Mouse (Mus musculus): ENCODE measurements around the gene Sult4a1.

The Sult4a1 gene

GRCm38 (mm10) chr15:84105105-84105923 lies at the start of gene Sult4a1:
Gene Sult4a1 (minus strand): TSS chr15:84105754.
- DNase-seq (ENCODE audit: inconsistent age in 2 of 2, low spot score in 1 of 2): peak; percentile 12 to 37

GRCm38 (mm10) chr15:84140929-84141328 lies 35.4 kb upstream of the Sult4a1 start:
- no peak for DNase-seq (ENCODE audit: inconsistent age in 2 of 2, low spot score in 1 of 2)

GRCm38 (mm10) chr15:84140109-84140508 lies 34.6 kb upstream of the Sult4a1 start:
- DNase-seq (ENCODE audit: inconsistent age in 2 of 2, low spot score in 1 of 2): no peak

DNA sequence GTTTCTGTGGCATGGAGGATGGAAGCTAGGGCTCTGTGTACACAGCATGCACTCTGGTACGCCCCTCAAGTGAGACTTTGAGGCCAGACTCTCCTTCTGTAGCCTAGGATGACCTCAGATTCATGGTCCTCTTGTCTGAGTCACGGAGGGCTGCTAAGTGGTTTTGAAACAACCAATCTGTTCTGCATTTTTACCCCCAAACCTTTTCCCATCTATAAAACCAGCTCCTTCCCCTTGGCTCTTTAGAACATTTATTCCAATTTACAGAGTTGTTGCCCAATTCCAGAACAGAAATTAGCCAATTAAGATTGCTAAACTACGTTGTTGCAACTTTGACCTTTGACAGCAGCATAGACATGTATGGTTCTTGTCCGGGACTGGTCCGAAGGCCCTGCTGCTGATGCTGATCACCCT lies 34.0 kb upstream of the Sult4a1 start:
- DNase-seq (ENCODE audit: inconsistent age in 2 of 2, low spot score in 1 of 2): peak in 1 of 2 experiments; percentile 37

DNA sequence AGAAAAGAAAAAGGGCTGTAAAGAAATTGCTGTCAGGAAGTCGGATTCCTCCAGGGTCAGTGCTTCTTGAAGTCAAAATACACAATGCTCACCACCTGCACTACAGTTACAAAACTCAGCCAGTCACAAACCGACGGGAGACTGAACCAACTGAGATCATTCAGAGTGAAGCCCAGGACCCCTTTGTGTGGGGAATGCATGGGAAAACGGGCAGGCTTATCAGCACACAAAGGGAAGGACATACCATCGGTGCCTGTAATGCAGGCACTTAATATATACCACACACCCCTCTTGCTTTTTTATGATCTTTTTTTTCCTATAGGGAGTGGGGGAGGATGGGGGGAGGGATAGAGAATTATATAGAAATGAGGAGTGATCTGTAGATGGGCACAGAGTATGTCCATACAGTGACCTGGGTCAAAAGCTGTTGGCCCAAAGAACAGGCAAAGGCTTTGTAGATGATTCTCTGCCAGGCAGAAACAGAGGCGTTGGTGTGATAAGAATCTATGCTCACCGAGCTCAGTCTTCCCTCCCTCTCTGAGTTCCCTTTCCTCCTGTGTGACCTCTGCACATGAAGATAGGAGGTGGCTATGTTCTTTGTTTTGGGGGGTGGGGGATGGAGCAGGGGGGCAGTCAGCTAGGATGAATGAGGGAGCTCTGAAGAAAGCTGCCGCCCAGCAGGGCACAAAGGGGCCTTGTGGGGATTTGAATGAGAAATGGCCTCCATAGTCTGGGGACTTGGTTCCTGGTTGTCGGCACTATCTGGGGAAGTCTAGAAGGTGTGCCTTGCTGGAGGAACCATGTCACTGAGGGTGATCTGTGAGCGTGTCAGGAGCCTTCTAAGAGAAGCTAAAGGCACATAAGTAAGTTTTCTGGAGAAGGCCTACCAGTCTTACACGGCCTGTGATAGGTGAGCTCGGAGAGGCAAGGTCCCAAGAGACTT lies 31.2 kb upstream of the Sult4a1 start:
- DNase-seq (ENCODE audit: inconsistent age in 2 of 2, low spot score in 1 of 2): no peak

DNA sequence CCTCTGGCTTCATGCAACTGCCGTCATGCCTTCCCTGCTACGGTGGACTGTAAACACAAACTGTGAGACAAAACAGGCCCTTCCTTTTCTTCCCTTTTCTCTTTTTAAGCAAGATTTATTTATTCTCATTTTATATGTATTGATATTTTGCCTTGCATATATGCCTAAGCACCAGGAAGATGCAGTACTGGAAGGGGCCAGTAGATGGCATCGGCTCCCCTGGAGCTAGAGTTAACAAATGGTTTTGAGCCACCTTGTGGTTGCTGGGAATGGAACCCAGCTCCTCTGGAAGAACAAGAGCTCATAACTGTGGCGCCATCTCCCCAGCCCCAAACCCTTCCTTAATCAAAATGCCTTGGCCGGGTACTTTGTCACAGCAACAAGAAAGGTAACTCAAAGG lies 29.9 kb upstream of the Sult4a1 start:
- DNase-seq (ENCODE audit: inconsistent age in 2 of 2, low spot score in 1 of 2): peak in 1 of 2 experiments; percentile 51

DNA sequence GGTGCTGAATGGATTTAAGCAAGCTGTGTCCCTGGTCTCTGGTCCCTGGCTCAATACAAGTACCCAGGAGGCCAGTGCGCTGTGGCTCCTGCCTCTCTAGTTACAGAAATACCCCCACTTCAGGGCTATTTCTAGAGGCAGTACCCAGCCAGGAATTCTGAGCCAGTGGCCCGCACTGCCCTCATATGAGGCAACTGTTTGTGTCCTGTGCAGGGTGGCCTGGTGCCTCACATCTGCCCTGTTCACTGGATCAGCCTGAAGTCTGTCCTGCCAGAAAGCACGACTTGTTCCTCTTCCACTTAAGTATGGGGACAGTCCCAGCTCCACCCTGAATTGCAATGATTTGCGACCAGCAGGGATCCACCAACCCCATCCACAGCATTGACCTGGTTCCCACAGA lies 27.9 kb upstream of the Sult4a1 start:
- peak in 1 of 2 experiments; percentile 47 for DNase-seq (ENCODE audit: inconsistent age in 2 of 2, low spot score in 1 of 2)

- DNase-seq (ENCODE audit: inconsistent age in 2 of 2, low spot score in 1 of 2): peak; percentile 14 to 66
Measured at GRCm38 (mm10) chr15:84131971-84132370, 26.4 kb upstream of the Sult4a1 start.

- peak; percentile 38 to 68 for DNase-seq (ENCODE audit: inconsistent age in 2 of 2, low spot score in 1 of 2)
Measured at GRCm38 (mm10) chr15:84131096-84131786, 25.7 kb upstream of the Sult4a1 start.

- DNase-seq (ENCODE audit: inconsistent age in 2 of 2, low spot score in 1 of 2): no peak
Measured at GRCm38 (mm10) chr15:84126871-84127270, 21.3 kb upstream of the Sult4a1 start.

DNA sequence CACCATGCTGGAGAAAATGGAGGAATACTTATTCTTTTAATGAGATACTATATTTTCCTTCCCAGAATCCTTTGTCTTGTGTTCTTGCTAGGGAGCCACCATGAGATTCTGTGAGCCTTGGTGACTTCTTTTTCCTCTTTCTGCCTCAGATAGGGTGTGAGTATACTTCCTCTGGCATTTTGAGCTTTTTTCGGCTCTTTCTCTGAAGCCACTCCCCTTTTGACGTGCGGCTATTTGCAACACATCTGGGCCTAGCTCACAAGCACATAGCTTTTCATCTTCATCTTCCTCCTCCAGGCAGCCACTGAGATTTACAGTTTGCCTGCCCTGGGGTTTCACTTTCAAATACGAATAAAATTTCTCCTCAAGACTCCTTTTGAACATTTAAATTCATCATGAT lies 20.9 kb upstream of the Sult4a1 start:
- DNase-seq (ENCODE audit: inconsistent age in 2 of 2, low spot score in 1 of 2): no peak

- DNase-seq (ENCODE audit: inconsistent age in 2 of 2, low spot score in 1 of 2): no peak
Measured at GRCm38 (mm10) chr15:84124086-84124485, 18.5 kb upstream of the Sult4a1 start.

DNA sequence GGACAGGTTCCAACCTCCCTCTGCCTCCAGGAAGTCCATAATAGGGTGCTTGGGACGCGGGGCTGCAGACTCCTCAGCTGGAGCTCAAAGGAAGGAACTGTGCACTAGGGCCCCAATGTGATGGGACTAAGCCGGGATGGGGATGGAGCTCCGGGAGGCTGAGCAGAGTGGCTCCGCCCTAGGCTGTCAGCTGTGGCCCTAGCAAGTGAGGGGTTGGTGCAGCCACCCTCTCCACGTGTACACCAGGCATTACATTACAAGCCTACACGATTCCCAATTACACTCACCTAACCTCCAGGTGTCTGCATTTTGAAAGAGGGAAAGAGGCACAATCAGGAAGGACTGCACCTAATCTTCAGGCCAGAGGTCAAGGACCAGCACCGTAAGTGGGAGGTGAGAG lies 17.5 kb upstream of the Sult4a1 start, which contains the start of gene Pnpla5:
TSS of gene Pnpla5 (minus strand) at position 101 of the 400 bp plus-strand sequence.
- DNase-seq (ENCODE audit: inconsistent age in 2 of 2, low spot score in 1 of 2): no peak

- DNase-seq (ENCODE audit: inconsistent age in 2 of 2, low spot score in 1 of 2): peak in 1 of 2 experiments; percentile 62
Measured at GRCm38 (mm10) chr15:84121036-84121435, 15.5 kb upstream of the Sult4a1 start.

GRCm38 (mm10) chr15:84120612-84121011 lies 15.1 kb upstream of the Sult4a1 start:
- DNase-seq (ENCODE audit: inconsistent age in 2 of 2, low spot score in 1 of 2): peak in 1 of 2 experiments; percentile 54

DNA sequence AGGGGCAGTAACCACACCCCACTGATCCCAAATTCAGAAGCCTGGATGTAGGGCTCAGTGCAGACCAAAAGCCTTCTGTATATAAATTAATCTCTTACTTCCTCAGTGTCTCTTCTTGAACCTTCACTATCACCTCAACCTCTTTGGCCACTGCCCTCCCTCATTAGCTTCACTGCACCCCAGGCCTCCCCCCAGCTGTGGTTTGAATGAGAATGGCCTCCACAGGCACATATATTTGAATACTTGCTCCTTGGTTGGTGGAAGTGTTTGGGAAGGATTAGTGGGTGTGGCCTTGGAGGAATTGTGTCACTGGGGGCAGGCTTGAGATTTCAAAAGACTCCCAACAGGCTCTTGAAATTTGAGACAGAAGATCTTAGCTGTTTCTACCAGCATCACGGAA lies 10.9 kb upstream of the Sult4a1 start:
- no peak for DNase-seq (ENCODE audit: inconsistent age in 2 of 2, low spot score in 1 of 2)

DNA sequence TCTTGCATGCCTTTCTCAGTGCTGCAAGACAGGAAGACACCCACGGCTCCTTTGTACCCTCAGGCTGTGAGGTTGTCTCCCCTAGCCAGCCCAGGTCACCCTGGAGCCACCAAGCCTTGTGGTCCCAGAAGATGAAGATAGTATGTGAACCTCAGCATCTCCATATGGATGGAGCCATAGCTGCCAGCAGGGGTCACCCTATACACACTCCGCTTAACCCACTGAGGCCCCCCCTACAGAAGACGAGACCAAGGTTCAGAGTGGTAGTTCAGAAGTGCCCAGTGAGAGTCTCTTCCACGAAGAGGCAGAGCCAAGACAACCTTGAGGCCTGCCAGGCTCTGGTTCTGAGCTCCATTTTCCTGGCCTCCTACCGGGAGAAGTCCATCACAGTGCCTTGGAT lies 10.2 kb upstream of the Sult4a1 start:
- no peak for DNase-seq (ENCODE audit: inconsistent age in 2 of 2, low spot score in 1 of 2)

DNA sequence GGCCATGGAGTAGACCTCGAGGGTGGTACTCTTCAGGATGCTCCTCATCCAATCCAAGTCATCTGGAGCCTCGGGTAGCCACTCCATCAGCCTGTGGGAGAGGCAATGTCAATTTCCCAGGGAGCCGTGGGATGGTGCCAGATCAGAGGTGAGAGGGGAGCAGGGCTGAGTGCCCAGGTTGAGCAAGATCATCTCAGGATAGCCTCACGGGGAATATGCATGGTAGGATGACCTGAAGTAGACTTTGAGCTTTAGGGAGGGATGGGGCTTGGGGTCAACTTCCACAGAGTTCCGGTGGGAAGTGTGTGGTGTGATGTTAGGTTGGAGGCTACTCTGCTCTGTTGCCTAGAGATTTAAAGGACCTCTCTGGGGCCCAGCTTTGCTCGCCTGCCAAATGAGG lies 8.3 kb upstream of the Sult4a1 start:
- no peak for DNase-seq (ENCODE audit: inconsistent age in 2 of 2, low spot score in 1 of 2)

GRCm38 (mm10) chr15:84108899-84109298 lies 3.3 kb upstream of the Sult4a1 start:
- DNase-seq (ENCODE audit: inconsistent age in 2 of 2, low spot score in 1 of 2): peak in 1 of 2 experiments; percentile 52

DNA sequence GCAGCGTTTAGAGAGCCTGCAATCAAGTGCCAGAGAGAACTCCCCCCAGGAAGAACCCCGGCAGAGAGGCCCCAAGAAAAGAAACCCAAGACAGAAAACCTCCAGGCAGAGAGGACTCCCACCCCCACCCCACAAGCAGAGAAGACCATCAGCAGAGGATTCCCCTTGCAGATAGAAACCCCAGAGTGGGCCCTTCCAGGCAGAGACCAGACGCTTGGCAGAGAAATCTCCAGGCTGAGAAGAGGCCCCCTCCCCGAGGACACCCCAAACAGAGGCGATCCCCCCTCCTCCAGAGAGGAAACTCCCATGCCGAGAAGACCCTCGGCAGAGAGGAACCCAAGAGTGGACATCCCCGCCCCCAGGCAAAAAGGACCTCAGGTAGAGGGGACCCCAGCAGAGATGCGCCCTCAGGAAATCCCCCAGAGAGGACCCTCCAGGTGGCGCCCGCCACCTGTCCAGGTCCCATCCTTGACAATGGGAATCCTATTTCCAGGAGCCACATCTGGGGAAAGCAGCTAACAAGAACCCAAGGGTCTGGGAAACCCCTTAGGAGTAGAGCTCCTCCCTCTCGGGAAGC lies 458 bp upstream of the Sult4a1 start:
- no peak for DNase-seq (ENCODE audit: inconsistent age in 2 of 2, low spot score in 1 of 2)

DNA sequence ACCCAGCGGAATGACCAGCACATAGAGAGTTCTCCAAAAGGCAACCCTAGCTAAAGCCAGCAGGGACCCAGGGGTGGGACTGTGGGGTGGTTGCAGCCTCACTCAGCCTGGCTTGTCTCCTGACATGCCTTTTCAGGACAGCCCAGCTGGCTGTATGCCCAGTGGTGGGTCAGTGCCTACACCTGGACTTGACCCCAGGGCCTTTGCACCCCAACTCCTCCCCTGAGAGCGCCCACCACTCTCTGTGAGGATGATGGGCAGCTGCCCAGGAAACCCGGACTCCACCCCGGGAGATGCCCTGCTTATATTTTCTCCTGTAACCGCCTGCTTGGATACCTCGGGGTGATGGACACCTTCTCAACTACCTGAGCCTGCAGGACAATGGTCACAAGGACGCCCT lies 928 bp downstream of the Sult4a1 start:
- no peak for DNase-seq (ENCODE audit: inconsistent age in 2 of 2, low spot score in 1 of 2)

Data from adrenal gland, adult (tissue).